Mouse (Mus musculus): ENCODE results near the gene Apob.

- TF ChIP-seq CTCF (conservative IDR thresholded peaks at IDR 0.05; ENCODE audit: low read length) (no peak), POU5F1 (IDR thresholded peaks at IDR 0.05; ENCODE audit: borderline replicate concordance, low read length) (no peak)
Measured at GRCm38 (mm10) chr12:8047789-8048309, 70.4 kb downstream of the Apob start.

Measured in E14TG2a.4 (cell line).